Mouse (Mus musculus) macrophage (primary cell): Measurements from ENCODE around the gene Pla2g2c. TPM values are rescaled to one million over a fixed set of nuclear protein-coding genes. Genes with fewer than 3 reads are reported as not detected.

Experiments
- H3K27ac ChIP-seq: fragments of 350-480 bp; formaldehyde crosslinking; 2 replicates; pipeline ENCODE4 v1.9.0; 2021
- H3K36me3 ChIP-seq: fragments of 350-480 bp; formaldehyde crosslinking; 2 replicates; pipeline ENCODE4 v1.9.0; 2021; ENCODE audit errors: inconsistent target
- H3K4me3 ChIP-seq: fragments of 350-480 bp; formaldehyde crosslinking; 2 replicates; pipeline ENCODE4 v1.9.0; 2021; ENCODE audit errors: inconsistent target
- H3K79me2 ChIP-seq: fragments of 350-480 bp; formaldehyde crosslinking; 2 replicates; pipeline ENCODE4 v1.9.0; 2021; ENCODE audit errors: inconsistent target
- whole genome bisulfite sequencing: methylation state at CpG from one replicate; pipeline ENCODE4 v1.1.7; 2026; ENCODE audit warnings: inconsistent platforms; ENCODE audit not compliant: missing documents; 5-methylcytosine and 5-hydroxymethylcytosine counted together
- polyA plus RNA-seq: library from polyadenylated mRNA; stranded (reverse); fragments of 250-400 nt; gene quantifications from 3 replicates; pipeline ENCODE4 v1.2.4, GENCODE M21; 2018; ENCODE audit warnings: inconsistent platforms

Pla2g2c gene
- polyA plus RNA-seq, 1 experiment from 2014 or later: not detected

DNA sequence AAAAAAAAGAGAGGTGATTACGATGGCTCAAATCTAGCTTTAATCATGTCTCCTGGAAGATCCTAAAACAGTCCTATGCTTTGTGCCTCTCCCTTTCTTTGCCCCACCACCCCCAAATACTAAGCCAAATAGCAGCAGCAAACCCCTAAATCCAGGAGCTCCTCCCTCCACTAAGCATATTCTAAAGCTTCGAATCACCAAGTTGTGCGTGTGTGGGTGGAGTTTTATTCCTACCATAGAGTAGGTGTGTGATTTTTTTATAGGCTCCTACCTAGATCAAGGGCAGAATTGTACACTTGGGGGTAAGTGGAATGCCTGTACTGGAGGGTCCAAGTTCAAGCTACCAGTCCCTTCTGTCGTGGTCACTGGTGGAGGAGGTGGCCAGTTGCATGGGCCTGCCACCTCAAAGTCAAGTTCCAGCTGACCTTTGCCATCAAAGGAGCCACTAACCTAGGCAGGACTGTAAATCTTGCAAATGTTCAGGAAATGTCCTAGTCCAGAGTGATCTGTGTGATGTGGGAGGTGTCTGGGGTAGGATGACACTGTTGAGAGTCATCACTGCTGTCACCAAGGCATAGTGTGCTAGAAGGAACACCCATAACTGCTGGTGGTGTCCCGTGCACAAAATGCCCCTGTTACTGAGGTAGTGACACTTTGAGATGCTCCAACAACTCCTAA is 5.9 kb upstream of the Pla2g2c start:
- 83% methylated on average over 5 of the region's 5 CpGs for WGBS

DNA sequence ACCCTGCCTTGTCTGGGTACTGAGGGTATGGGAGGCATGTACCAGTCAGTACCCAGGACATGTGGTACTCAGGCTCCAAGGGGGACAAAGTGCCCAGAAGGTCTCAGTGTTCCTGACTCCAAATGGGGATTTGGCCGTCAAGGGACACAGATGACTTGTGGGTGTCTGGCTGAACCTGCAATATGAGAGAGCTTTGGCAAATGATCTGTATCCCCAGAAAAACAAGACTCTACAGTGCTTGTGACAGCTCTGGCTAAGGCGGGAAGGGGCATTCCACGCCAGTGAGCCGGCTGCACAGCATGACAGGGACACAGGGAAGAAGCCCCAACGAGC is 5.4 kb upstream of the Pla2g2c start:
- WGBS: 94% methylated on average over 5 of the region's 5 CpGs

More for the DNA sequence above, 5.9 kb upstream of the Pla2g2c start:
- no peak overlapping the region for H3K4me3 ChIP-seq
- no peaks in the 10 kb centered on the region for H3K36me3 ChIP-seq
- H3K79me2 ChIP-seq: no peaks in the 10 kb centered on the region
- no peak overlapping the region for H3K27ac ChIP-seq

DNA sequence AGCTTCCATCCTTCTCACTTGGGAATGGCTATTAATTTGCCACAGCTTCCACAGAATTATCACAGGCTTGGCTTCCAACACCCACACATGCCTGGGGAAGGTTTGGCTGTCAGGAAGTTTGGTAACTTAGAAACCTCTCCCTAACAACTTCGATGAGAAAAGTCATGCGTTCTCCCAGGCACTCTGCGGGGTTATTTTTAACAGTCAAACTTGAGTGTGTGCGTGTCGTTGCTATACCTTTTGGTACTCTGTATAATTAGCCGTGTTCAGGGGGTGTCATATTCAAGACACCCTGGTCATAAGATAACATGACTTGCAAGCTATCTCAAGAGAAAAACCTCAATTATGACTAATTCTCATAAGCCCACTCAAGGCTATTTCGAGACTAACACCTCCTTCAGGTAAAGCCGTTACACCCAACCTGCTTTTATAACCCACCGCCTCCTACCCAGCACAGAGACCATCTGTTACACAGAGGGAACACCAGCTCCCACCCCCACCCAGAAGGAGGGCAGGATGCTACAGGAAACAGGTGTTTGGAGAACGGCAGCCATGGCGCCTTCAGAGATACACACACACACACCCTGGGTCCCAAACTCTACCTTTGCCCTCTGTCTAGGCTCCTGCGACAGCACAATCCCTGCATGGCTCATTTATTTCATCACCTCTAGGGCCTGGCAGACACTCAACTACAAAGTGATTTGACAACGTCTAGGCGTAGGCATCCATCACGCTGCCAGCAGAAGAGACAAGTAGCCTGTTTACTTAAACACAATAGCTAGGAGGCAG is 905 bp upstream of the Pla2g2c start:
- H3K4me3 ChIP-seq: no peak overlapping the region
- no peak overlapping the region for H3K27ac ChIP-seq
- no peaks in the 10 kb centered on the region for H3K36me3 ChIP-seq
- H3K79me2 ChIP-seq: no peaks in the 10 kb centered on the region
- 38% methylated on average over 15 of the region's 15 CpGs for WGBS

More for the DNA sequence above, 5.4 kb upstream of the Pla2g2c start:
- Histone ChIP-seq H3K36me3 (no peaks in the 10 kb centered on the region), H3K4me3 (no peak overlapping the region), H3K27ac (no peak overlapping the region), H3K79me2 (no peaks in the 10 kb centered on the region)

DNA sequence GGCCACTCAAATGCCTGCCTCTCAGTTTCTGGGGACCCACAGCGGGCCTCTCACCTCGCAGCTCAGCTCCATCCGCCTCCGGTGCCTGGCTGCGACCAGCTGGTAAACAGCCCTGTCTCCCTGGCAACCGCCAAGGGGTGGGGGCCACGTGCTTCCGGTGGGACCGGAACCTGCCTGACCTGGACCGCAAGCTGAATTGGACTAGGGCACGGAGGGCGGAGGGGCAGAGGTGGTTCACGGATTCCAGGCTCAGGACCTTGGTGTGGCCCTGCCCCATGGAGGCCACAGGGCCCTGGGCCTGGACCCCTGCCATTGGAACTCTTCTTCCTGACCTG is 502 bp downstream of the Pla2g2c start:
- no peak overlapping the region for H3K27ac ChIP-seq
- WGBS: 3% methylated on average over 13 of the region's 13 CpGs
- H3K36me3 ChIP-seq: no peaks in the 10 kb centered on the region
- no peaks in the 10 kb centered on the region for H3K79me2 ChIP-seq
- no peak overlapping the region for H3K4me3 ChIP-seq

DNA sequence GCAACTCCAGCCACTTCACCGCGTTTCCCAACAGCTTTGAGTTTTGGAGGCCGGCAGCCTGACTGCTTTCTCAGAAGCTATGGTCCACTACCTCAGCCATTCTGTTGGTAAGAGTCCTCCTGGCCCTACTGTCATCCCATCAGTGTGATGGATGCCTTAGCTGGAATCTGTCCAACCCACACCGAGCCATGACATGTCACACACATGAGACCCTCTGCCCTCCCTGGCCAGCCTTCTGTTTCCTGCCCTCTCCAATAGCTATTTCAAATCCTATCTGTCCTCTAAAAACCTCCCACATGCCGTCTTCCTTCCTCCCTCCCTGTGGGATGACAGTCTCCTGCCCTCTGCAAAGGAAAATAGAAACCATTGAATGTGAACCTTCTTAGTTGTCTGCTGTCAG is 1.2 kb downstream of the Pla2g2c start:
- Histone ChIP-seq H3K27ac (no peak overlapping the region), H3K4me3 (no peak overlapping the region), H3K36me3 (no peaks in the 10 kb centered on the region), H3K79me2 (no peaks in the 10 kb centered on the region)
- WGBS: 67% methylated on average over 5 of the region's 5 CpGs

DNA sequence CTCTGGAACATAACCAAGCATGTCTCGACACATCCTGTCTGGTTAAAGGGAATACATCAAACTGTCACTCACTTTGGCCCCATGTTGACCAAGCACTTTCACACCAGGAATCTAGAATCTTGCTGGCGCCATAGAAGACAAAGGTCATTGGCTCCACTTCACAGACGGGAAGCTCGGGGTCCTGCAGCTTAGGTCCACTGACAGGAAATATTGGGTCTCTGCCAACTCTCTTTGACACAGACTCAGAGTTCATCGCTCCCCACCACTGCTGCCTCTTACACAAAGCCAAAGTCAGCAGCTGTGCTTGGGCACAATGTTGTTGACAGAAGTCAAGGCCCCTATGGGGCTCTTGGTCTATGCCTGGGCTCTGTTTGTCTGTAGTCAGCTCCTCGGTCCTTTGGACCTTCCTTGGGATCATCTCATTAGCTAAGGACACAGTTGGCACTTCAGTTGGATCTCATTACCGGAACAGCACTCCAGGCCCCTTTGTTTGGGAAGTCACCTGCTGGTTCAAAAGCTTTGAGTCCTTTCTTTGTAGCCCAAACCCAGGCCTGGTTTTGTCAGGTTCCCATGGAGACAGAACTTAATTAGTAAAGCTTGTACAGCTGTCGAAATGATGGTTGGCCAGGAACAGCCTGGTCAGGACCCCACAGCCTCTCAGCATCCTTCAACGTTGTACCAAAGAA is 4.6 kb downstream of the Pla2g2c start:
- Histone ChIP-seq H3K27ac (no peak overlapping the region), H3K79me2 (no peaks in the 10 kb centered on the region), H3K4me3 (no peak overlapping the region), H3K36me3 (no peaks in the 10 kb centered on the region)
- 78% methylated on average over 9 of the region's 9 CpGs for WGBS

DNA sequence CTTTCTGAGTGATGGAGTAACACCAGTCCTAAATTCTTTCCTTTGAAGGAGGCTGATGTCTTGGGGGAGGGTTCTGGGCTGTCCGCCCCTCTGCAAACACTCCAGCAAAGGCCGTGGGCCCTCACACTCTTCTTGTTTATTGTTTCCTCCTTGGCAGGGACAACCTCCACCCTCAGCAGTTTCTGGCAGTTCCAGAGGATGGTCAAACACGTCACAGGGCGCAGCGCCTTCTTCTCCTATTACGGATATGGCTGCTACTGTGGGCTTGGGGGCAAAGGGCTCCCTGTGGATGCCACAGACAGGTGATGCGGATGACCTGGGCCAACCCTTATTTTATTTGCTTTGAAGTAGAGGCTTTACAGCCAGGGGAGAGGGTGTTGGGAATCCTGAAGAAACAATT is 9.5 kb downstream of the Pla2g2c start:
- Histone ChIP-seq H3K79me2 (no peaks in the 10 kb centered on the region), H3K27ac (no peak overlapping the region), H3K4me3 (no peak overlapping the region), H3K36me3 (no peaks in the 10 kb centered on the region)
- WGBS: 75% methylated on average over 7 of the region's 7 CpGs

DNA sequence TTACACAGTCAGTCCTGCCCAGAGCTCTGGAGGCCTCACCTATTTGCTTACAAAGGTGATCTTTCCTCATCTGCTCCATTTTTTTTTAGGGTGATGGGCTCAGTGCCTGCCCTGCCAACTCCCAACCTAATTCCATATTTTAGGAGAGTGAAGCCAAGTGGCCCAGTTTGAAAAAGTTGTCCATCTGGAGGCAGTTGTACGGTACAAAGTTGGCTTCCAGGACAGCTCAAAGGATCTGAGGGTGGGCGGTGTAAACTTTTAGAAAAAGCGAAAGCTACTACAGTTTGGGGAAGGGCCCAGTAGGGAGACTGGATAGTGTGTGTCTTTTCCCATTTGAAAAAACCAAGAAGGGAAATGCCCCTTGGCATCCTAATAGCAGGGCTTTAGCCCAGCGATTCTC is 10.3 kb downstream of the Pla2g2c start:
- no peak overlapping the region for H3K4me3 ChIP-seq
- H3K79me2 ChIP-seq: no peaks in the 10 kb centered on the region
- H3K36me3 ChIP-seq: no peaks in the 10 kb centered on the region
- WGBS: 87% methylated on average over 4 of the region's 4 CpGs
- H3K27ac ChIP-seq: no peak overlapping the region

DNA sequence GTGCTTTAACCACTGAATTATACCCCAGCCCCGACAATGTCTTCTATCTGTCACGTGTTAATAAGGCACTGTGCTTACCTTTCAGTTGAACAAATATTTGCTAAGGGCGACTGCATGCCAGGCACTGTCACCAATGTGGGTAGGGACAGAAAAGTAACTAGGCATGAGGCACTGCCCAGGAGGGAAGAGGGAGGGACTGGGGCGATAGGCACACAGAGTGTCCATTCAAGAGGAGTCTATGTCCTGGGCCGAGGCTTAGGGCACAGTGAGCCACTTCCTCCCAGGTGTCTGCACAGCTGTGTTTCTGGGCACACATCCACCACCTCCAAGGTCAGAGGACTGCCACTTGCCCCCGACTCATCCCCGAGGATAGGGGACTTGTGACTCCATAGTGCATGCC is 12.4 kb downstream of the Pla2g2c start, which contains the start of gene Ubxn10:
Gene Ubxn10 (minus strand): TSS at position 137 of the 400 bp plus-strand sequence.
- H3K27ac ChIP-seq: no peak within 1 kb of the TSS
- no peaks in the 10 kb centered on the region for H3K79me2 ChIP-seq
- no peaks in the 10 kb centered on the region for H3K36me3 ChIP-seq
- WGBS: 60% methylated on average over 6 of the region's 7 CpGs
- no peak within 1 kb of the TSS for H3K4me3 ChIP-seq

DNA sequence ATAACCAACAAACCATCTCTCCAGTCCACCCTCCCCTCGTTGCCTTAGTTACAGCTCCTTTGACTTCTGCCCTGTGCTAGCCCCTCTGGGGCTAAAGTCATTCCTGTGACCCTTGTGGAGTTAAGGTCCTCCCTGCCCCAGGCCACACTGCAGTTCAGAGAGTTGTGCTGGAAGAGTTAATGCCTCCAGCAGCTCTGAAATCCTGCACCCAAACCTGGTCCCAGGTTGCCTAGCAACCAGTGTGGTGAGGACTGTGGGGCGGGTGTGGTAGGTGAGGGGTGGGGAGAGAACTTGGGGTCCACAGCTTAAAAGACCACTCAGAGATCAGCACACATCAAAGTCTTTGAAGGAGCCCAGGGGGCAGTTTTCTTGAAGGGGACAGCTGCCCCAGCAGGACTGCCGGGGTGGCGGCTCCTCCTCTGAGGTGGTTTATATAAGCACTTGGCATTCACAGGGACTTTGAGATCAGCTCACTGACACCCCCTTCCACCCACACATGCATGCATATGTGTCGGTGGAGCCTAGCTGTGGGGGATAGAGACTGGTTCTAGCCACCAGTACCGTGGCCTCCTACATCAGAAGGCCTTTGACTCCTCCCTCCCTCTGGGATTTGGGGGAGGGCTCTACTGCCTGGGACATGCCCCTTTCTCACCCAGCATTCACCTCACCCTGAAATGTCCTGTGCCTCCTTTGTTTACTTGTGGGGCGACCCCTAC is 14.7 kb downstream of the Pla2g2c start:
- no peaks in the 10 kb centered on the region for H3K36me3 ChIP-seq
- H3K79me2 ChIP-seq: no peaks in the 10 kb centered on the region
- H3K27ac ChIP-seq: no peak overlapping the region
- WGBS: 46% methylated on average over 7 of the region's 7 CpGs
- no peak overlapping the region for H3K4me3 ChIP-seq

DNA sequence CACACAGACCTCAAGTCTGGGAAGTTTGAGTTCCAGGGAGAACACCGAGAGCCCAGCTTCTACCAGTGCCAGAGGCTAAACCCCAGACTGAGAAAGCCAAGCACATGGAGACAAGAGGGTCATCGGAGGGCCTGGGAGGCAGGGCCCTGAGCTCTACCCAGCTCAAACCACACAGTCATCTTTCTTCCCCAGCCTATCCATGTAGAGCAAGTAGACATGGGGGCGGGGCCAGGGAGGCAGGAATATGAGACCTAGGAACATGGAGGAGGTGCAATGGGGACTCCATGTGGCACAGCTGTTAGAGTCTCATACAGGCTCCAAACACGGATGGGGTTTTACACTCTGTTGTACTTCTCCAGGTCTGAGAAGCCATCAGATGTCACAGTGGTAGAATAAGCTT is 21.3 kb downstream of the Pla2g2c start:
- WGBS: 84% methylated on average over 4 of the region's 4 CpGs
- H3K4me3 ChIP-seq: no peak overlapping the region
- H3K36me3 ChIP-seq: no peaks in the 10 kb centered on the region
- no peak overlapping the region for H3K27ac ChIP-seq
- no peaks in the 10 kb centered on the region for H3K79me2 ChIP-seq

DNA sequence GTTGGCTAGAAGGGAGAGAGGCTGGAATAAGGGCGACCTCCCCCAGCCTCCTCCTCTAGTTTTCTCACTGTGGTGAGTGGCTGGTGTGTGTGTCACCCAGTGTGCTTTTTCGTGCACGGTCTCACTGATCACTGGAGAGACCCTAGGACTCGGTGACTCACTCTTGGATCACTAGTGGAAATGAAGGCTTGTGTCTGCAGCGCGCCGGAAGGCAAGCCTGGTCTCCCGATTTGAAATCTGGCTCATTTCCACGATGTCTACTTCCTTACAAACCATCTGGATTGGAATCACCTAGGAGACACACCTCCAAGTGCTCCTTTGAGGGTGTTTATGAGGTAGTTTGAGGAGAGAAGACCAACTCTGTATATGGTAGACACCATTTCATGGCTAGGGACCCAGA is 22.3 kb downstream of the Pla2g2c start:
- no peaks in the 10 kb centered on the region for H3K36me3 ChIP-seq
- H3K79me2 ChIP-seq: no peaks in the 10 kb centered on the region
- H3K27ac ChIP-seq: no peak overlapping the region
- H3K4me3 ChIP-seq: no peak overlapping the region
- WGBS: 85% methylated on average over 9 of the region's 9 CpGs

DNA sequence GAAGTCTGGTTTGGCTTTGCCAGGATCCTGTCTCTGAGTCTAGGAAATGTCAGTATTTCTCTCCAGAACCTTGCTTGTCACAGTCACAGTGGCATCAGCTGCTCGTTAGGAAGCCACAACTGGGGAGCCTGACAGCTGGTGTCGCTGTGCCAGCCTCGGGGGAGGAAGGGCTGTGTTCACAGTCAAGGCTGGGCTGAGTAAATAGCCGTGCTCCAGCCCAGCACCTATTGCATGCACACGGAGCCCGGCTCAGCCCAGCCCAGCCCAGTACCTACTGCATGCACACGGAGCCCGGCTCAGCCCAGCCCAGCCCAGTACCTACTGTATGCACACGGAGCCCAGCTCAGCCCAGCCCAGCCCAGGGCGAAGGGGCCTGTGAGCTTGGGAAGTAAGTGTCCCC is 23.3 kb downstream of the Pla2g2c start:
- Histone ChIP-seq H3K79me2 (no peaks in the 10 kb centered on the region), H3K36me3 (no peaks in the 10 kb centered on the region), H3K27ac (no peak overlapping the region), H3K4me3 (no peak overlapping the region)
- 73% methylated on average over 10 of the region's 10 CpGs for WGBS

DNA sequence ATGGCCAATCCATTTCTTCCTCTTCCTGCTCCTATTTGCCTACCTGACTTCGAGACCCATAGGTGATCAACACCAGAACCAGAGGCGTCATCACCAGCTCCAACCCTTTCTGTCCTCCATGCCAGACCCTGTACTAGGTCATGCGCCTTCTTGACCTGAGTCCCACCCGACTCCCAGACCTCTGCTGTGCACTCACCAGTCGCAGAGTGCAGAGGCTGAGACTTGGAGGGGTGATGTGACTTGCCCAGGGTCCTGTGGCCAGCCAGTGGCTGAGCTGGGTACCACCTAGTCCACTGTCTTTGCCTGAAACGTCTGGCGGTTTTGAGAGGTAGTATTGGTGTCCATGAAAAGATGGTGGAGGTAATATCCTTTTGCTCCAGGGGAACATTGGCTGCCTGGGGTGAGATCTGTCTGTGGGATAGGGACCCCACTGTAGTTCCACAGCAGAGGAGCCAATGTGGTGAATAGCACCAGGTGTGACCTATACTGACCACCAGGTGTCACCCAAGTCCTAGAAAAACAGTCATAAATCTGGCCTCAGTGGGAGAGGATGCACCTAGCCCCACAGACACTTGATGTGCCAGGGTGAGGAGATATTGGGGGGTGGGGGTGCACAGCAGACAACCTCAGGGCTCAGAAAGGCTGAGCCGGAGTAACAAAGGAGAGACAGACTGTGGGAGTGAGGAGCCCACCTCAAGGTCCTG is 23.9 kb downstream of the Pla2g2c start:
- Histone ChIP-seq H3K27ac (no peak overlapping the region), H3K4me3 (no peak overlapping the region), H3K79me2 (no peaks in the 10 kb centered on the region), H3K36me3 (no peaks in the 10 kb centered on the region)
- 56% methylated on average over 8 of the region's 8 CpGs for WGBS
